Mouse (Mus musculus): ENCODE data around the gene Gm10961. TPM values are rescaled to one million over a fixed set of nuclear protein-coding genes. Genes with fewer than 3 reads are reported as not detected.

Gm10961 gene
- polyA plus RNA-seq, 1 experiment from 2014 or later: not detected

DNA sequence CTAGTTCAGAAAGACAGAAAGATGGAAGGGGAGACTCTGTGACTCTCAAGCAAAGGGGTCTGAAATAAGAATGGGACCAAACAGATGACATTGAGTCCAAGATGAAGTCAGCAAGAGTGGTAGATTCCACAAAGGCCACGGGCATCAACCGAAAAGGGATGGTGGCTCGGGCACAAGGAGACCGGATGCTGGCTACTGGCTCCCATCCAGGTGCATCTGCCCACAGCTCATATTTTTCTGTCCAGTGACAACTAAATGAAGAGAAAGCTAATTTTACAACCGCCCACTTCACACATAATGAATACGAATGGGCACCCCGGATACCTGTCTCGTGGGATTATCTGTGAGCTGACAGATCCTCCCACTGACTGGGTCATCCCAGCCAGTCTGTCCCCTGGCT, 23.9 kb upstream of the Gm10961 start:
- H3K4me3 ChIP-seq (ENCODE audit: low read depth, low read length): no peak overlapping the region
- H3K9me3 ChIP-seq (ENCODE audit: control insufficient read depth, low read length): no peaks in the 10 kb centered on the region
- no peak for ATAC-seq (ENCODE audit: insufficient number of reproducible peaks, low FRiP score, low TSS enrichment, low read depth)
- H3K4me2 ChIP-seq (ENCODE audit: low read depth, severe bottlenecking): no peak overlapping the region
- H3K27me3 ChIP-seq (ENCODE audit: control insufficient read depth, insufficient read depth, low read length): no peaks in the 10 kb centered on the region
- H3K9ac ChIP-seq (ENCODE audit: low read length): no peak overlapping the region
- WGBS: 48% methylated on average over 8 of the region's 8 CpGs
- peaks cover 3% of the 10 kb centered on the region; the same call in 1 of the 2 replicates for H3K36me3 ChIP-seq (ENCODE audit: control insufficient read depth, insufficient read depth, low read length)
- 0 out of 2 replicates have a peak, but pooled peaks cover 3% of the 10 kb centered on the region for H3K4me1 ChIP-seq (ENCODE audit: control insufficient read depth, insufficient read depth, low read length)
- H3K27ac ChIP-seq (replicated peaks; ENCODE audit: low read depth, low read length): no peak overlapping the region
- DNase-seq (ENCODE audit: low spot score): no peak

- 66% methylated on average over 4 of the region's 4 CpGs for WGBS
- Histone ChIP-seq H3K4me3 (ENCODE audit: low read depth, low read length) (no peak overlapping the region), H3K4me1 (ENCODE audit: control insufficient read depth, insufficient read depth, low read length) (no peaks in the 10 kb centered on the region), H3K9ac (ENCODE audit: low read length) (no peak overlapping the region), H3K4me2 (ENCODE audit: low read depth, severe bottlenecking) (no peak overlapping the region), H3K27me3 (ENCODE audit: control insufficient read depth, insufficient read depth, low read length) (no peaks in the 10 kb centered on the region), H3K27ac (replicated peaks; ENCODE audit: low read depth, low read length) (no peak overlapping the region), H3K9me3 (ENCODE audit: control insufficient read depth, low read length) (no peaks in the 10 kb centered on the region), H3K36me3 (ENCODE audit: control insufficient read depth, insufficient read depth, low read length) (peaks cover 15% of the 10 kb centered on the region; the same call in 1 of the 2 replicates)
- no peak for DNase-seq (ENCODE audit: low spot score)
- ATAC-seq (ENCODE audit: insufficient number of reproducible peaks, low FRiP score, low TSS enrichment, low read depth): no peak
Measured at GRCm38 (mm10) chr3:107608808-107609207, 22.3 kb upstream of the Gm10961 start.

DNA sequence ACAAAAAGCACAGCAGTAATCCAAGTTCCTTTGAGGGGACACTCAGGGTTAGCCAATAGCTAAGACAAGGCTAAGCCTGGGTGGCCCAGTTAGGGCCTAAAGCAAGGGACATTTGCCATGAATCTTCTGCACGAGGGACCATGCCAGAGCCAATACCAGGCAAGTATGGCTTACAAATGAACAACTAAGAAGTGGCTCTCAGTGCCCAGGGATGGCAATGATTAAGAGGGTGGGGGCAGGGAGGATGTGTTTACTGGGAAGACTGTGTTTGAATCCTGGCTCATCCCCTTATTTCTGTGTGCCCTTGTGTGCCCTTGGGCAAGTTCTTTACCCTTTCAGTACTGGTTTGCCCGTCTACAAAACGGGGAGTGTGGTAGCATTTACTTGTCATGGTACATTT, 21.7 kb upstream of the Gm10961 start:
- no peak for ATAC-seq (ENCODE audit: insufficient number of reproducible peaks, low FRiP score, low TSS enrichment, low read depth)
- no peak overlapping the region for H3K4me3 ChIP-seq (ENCODE audit: low read depth, low read length)
- no peak overlapping the region for H3K4me2 ChIP-seq (ENCODE audit: low read depth, severe bottlenecking)
- no peak for DNase-seq (ENCODE audit: low spot score)
- H3K9ac ChIP-seq (ENCODE audit: low read length): no peak overlapping the region
- 63% methylated on average over 3 of the region's 3 CpGs for WGBS
- H3K27ac ChIP-seq (replicated peaks; ENCODE audit: low read depth, low read length): no peak overlapping the region
- H3K27me3 ChIP-seq (ENCODE audit: control insufficient read depth, insufficient read depth, low read length): no peaks in the 10 kb centered on the region
- H3K4me1 ChIP-seq (ENCODE audit: control insufficient read depth, insufficient read depth, low read length): no peaks in the 10 kb centered on the region
- no peaks in the 10 kb centered on the region for H3K9me3 ChIP-seq (ENCODE audit: control insufficient read depth, low read length)
- peaks cover 16% of the 10 kb centered on the region; the same call in 1 of the 2 replicates for H3K36me3 ChIP-seq (ENCODE audit: control insufficient read depth, insufficient read depth, low read length)

GRCm38 (mm10) chr3:107611394-107611793, 19.7 kb upstream of the Gm10961 start:
- H3K4me3 ChIP-seq (ENCODE audit: low read depth, low read length): no peak overlapping the region
- WGBS: 48% methylated on average over 4 of the region's 4 CpGs
- no peak overlapping the region for H3K27ac ChIP-seq (replicated peaks; ENCODE audit: low read depth, low read length)
- no peak overlapping the region for H3K4me2 ChIP-seq (ENCODE audit: low read depth, severe bottlenecking)
- DNase-seq (ENCODE audit: low spot score) (no peak), ATAC-seq (ENCODE audit: insufficient number of reproducible peaks, low FRiP score, low TSS enrichment, low read depth) (no peak)
- H3K9me3 ChIP-seq (ENCODE audit: control insufficient read depth, low read length): no peaks in the 10 kb centered on the region
- H3K27me3 ChIP-seq (ENCODE audit: control insufficient read depth, insufficient read depth, low read length): no peaks in the 10 kb centered on the region
- no peak overlapping the region for H3K9ac ChIP-seq (ENCODE audit: low read length)
- no peaks in the 10 kb centered on the region for H3K4me1 ChIP-seq (ENCODE audit: control insufficient read depth, insufficient read depth, low read length)
- H3K36me3 ChIP-seq (ENCODE audit: control insufficient read depth, insufficient read depth, low read length): peaks cover 16% of the 10 kb centered on the region

DNA sequence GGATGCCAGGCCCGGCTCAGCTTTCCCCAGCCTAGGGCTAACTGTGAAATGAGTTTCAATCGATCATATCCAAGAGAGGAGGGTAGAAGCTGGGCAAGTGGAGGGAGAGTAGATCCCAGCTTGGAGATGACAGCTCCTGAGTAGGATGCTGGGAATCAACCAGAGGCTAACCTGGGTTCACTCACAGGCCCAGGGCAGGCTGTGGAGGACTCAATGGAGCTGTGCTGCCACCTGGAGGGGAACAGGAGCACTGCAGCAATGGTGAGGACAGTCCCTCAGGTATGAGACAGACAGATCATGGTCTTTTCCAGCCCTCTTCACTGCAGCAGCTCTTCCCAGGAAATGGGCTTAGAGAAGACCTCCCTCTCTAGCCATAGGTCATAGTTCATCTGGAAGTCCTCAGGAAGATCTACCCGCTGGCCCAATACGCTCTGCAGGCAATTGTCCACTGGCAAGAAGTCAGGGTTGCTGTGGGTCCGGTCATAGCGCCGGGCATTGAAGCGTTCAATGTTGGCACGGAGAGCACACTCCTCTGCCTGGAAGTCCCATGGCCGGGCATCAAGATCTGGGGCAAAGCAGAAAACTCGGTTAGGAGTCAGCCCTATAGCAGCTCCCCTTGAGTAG, 18.1 kb upstream of the Gm10961 start:
- no peaks in the 10 kb centered on the region for H3K27me3 ChIP-seq (ENCODE audit: control insufficient read depth, insufficient read depth, low read length)
- WGBS: 89% methylated on average over 11 of the region's 11 CpGs
- H3K27ac ChIP-seq (replicated peaks; ENCODE audit: low read depth, low read length): no peak overlapping the region
- H3K4me3 ChIP-seq (ENCODE audit: low read depth, low read length): no peak overlapping the region
- no peak for ATAC-seq (ENCODE audit: insufficient number of reproducible peaks, low FRiP score, low TSS enrichment, low read depth)
- peak; percentile 86 for DNase-seq (ENCODE audit: low spot score)
- H3K4me2 ChIP-seq (ENCODE audit: low read depth, severe bottlenecking): no peak overlapping the region
- H3K9ac ChIP-seq (ENCODE audit: low read length): no peak overlapping the region
- H3K36me3 ChIP-seq (ENCODE audit: control insufficient read depth, insufficient read depth, low read length): peaks cover 23% of the 10 kb centered on the region
- no peaks in the 10 kb centered on the region for H3K4me1 ChIP-seq (ENCODE audit: control insufficient read depth, insufficient read depth, low read length)
- H3K9me3 ChIP-seq (ENCODE audit: control insufficient read depth, low read length): no peaks in the 10 kb centered on the region

GRCm38 (mm10) chr3:107617800-107618199, 13.3 kb upstream of the Gm10961 start:
- H3K4me1 ChIP-seq (ENCODE audit: control insufficient read depth, insufficient read depth, low read length): no peaks in the 10 kb centered on the region
- H3K9ac ChIP-seq (ENCODE audit: low read length): no peak overlapping the region
- H3K36me3 ChIP-seq (ENCODE audit: control insufficient read depth, insufficient read depth, low read length): peaks cover 29% of the 10 kb centered on the region
- WGBS: 96% methylated on average over 3 of the region's 3 CpGs
- ATAC-seq (ENCODE audit: insufficient number of reproducible peaks, low FRiP score, low TSS enrichment, low read depth) (no peak), DNase-seq (ENCODE audit: low spot score) (no peak)
- no peaks in the 10 kb centered on the region for H3K9me3 ChIP-seq (ENCODE audit: control insufficient read depth, low read length)
- no peak overlapping the region for H3K4me2 ChIP-seq (ENCODE audit: low read depth, severe bottlenecking)
- H3K4me3 ChIP-seq (ENCODE audit: low read depth, low read length): no peak overlapping the region
- H3K27ac ChIP-seq (replicated peaks; ENCODE audit: low read depth, low read length): no peak overlapping the region
- no peaks in the 10 kb centered on the region for H3K27me3 ChIP-seq (ENCODE audit: control insufficient read depth, insufficient read depth, low read length)

GRCm38 (mm10) chr3:107619911-107620310, 11.2 kb upstream of the Gm10961 start:
- Histone ChIP-seq H3K9me3 (ENCODE audit: control insufficient read depth, low read length) (no peaks in the 10 kb centered on the region), H3K4me3 (ENCODE audit: low read depth, low read length) (no peak overlapping the region), H3K36me3 (ENCODE audit: control insufficient read depth, insufficient read depth, low read length) (peaks cover 29% of the 10 kb centered on the region), H3K4me2 (ENCODE audit: low read depth, severe bottlenecking) (no peak overlapping the region), H3K27ac (replicated peaks; ENCODE audit: low read depth, low read length) (no peak overlapping the region), H3K9ac (ENCODE audit: low read length) (no peak overlapping the region), H3K27me3 (ENCODE audit: control insufficient read depth, insufficient read depth, low read length) (no peaks in the 10 kb centered on the region), H3K4me1 (ENCODE audit: control insufficient read depth, insufficient read depth, low read length) (no peaks in the 10 kb centered on the region)
- DNase-seq (ENCODE audit: low spot score) (no peak), ATAC-seq (ENCODE audit: insufficient number of reproducible peaks, low FRiP score, low TSS enrichment, low read depth) (no peak)
- WGBS: 94% methylated on average over 6 of the region's 6 CpGs

GRCm38 (mm10) chr3:107621286-107622075, 9.6 kb upstream of the Gm10961 start:
- WGBS: 92% methylated on average over 21 of the region's 21 CpGs
- H3K27me3 ChIP-seq (ENCODE audit: control insufficient read depth, insufficient read depth, low read length): no peaks in the 10 kb centered on the region
- no peak for DNase-seq (ENCODE audit: low spot score)
- H3K27ac ChIP-seq (replicated peaks; ENCODE audit: low read depth, low read length): no peak overlapping the region
- no peak overlapping the region for H3K9ac ChIP-seq (ENCODE audit: low read length)
- no peak for ATAC-seq (ENCODE audit: insufficient number of reproducible peaks, low FRiP score, low TSS enrichment, low read depth)
- no peak overlapping the region for H3K4me3 ChIP-seq (ENCODE audit: low read depth, low read length)
- H3K4me2 ChIP-seq (ENCODE audit: low read depth, severe bottlenecking): no peak overlapping the region
- H3K36me3 ChIP-seq (ENCODE audit: control insufficient read depth, insufficient read depth, low read length): peaks cover 35% of the 10 kb centered on the region
- no peaks in the 10 kb centered on the region for H3K9me3 ChIP-seq (ENCODE audit: control insufficient read depth, low read length)
- H3K4me1 ChIP-seq (ENCODE audit: control insufficient read depth, insufficient read depth, low read length): no peaks in the 10 kb centered on the region
